Mouse (Mus musculus) ES-E14 (cell line): ENCODE measurements around the gene Theg.

Experiments used
- ZC3H11A ChIP-seq: IDR thresholded peaks from 2 replicates; pipeline ENCODE4 v1.6.1; 2012; ENCODE audit warnings: low read depth, mild to moderate bottlenecking, inconsistent platforms, low read length, borderline replicate concordance
- ZNF384 ChIP-seq: IDR thresholded peaks from 2 replicates; pipeline ENCODE4 v1.6.1; 2012; ENCODE audit warnings: low read depth, low read length, inconsistent platforms

DNA sequence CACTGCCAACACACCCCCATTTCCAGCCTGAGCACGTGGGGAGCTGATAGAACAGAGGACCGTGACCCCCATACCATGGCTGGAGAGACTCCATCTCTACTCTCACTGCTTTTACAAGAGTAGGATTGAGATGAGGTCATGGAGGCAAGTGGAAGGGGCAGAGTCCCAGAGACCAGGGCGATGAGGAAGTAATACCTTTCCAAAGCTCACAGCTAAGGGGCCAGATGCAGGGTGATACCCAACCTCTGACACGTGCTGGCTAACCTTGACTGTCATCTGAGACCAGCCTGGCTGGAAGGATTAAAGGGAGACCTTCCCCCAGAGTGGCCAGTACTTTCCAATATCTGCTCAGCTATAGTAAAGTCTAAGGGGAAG is 608 bp upstream of the Theg start:
- TF ChIP-seq ZC3H11A (no peak), ZNF384 (no peak)
